Mouse (Mus musculus) left cerebral cortex, adult 11 months (tissue): ENCODE measurements around the gene Ppfibp2.

Experiments used
- DNase-seq: peaks from one replicate; pipeline ENCODE4 v3.0.0; 2022; ENCODE audit warnings: low spot score

Gene Ppfibp2

GRCm38 (mm10) chr7:107618028-107618992 is 23.3 kb downstream of the Ppfibp2 start:
- DNase-seq = no peak

DNA sequence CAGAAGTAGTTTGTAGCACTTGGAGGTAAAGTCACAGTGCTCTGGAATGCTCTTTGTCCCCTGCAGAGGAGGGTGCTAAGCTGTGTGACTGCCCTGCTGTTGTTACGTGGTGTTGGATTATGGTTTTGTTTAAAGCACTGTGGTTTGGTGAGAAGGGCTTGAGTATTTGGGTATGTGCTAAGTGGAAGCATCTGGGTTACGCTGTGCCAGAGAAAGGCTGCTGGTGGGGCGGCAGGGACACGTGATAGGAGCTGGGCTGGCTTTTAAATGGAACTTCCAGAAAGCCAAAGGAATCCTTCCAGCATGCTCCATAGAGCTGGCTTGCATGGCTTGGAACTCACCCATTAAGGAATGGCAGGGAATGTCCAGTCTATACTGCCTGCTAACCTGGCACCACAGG is 24.2 kb downstream of the Ppfibp2 start:
- no peak for DNase-seq

DNA sequence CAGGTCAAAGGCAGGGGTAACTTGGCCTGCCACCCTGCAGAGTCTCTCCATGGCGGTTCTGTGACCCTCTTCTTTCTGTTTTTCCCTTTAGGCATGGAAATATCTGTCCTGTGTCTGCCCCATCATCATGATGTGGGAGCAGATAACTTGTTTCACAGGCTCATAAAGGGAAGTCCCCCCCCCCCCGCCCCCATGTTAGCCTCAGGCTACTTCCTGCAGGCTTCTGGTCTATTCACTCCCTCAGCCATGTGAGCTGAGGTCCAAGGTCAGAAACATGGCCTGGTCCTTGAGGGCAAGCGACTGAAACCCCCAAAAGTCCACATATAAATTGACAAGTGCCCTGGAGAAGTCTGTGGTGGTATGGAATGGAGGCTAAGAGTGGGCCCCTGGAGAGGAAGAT is 25.1 kb downstream of the Ppfibp2 start:
- DNase-seq = no peak

DNA sequence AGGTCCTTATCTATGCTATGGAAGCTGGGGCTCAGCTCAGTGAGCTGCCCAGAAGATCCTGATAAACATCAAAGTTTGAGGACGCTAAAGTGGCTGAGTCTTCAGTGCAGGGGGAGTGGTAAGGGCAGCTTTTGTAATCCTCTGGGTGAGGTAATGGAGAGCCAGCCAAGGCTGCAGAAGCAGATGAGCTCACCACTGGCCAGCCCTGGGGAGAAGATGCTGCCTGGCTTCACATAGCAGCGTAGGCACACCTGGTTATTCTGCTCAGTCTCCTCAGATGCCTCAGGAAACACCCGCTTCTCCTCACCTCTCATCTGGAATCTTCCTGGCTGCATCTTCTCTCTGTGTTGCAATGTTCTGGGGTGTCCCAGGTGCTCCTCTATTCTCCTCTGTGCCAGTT is 29.4 kb downstream of the Ppfibp2 start:
- DNase-seq = no peak

GRCm38 (mm10) chr7:107625061-107625460 is 30.1 kb downstream of the Ppfibp2 start, which contains the start of gene 5330417H12Rik:
Gene 5330417H12Rik (minus strand): TSS chr7:107625161.
- no peak for DNase-seq

DNA sequence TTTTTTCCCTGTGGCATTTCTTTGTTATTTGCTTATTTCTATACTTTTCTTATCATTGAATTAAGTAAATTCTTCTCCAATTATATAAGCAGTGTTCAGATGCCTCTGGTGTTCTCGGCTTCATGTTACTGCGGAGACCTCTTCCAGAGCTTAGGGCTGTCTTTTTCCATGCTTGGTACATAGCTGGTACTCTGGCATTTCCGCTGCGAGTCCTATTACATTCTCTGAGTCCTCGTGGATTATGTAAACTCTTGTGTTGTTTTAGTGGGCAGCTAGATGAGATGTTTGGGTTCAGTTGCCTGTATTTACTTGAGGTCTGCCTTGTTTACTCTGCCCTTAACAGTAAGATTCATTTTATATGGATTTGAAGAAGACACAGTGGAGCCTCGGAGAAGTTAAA is 30.8 kb downstream of the Ppfibp2 start:
- no peak for DNase-seq

- no peak for DNase-seq
These were observed 33.4 kb downstream of the Ppfibp2 start for GRCm38 (mm10) chr7:107628383-107628782.

DNA sequence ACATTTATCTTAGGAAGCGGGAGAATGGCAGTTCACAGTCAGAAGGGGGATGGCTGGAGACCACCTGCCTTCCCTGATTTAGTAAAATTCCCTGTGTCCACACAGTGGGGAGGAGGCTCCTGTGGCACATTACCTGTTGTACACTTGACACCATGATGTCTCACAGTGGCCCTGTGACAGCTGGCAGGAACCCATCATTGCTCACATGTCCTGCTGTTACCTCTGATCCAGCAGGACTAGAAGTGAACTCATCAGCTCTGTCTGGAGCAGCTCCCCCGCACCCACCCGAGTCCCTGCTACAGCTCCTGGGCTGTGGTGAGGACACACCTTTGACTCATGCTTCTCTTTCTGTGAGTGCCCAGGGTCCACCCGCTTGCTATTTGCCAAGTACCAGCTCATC is 38.2 kb downstream of the Ppfibp2 start:
- no peak for DNase-seq

DNA sequence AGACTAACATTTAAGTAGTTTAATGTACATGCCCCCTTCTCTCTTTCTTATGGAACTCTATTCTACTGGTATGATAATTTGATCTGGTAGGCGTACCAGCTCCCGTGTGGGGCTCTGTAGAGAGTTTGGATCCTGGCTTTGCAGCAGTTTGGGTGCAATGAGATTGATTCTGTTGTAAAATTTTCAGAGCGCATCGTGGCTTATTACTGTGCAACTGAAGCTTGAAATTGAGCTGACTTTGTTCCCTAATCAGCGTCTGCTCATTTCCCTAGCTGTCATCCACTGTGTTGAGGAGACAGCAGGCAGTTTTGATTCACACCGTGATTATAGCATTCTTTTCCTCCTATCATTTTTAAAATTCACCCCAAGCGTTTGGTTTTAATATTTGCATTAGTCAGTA is 42.4 kb downstream of the Ppfibp2 start:
- DNase-seq = no peak

DNA sequence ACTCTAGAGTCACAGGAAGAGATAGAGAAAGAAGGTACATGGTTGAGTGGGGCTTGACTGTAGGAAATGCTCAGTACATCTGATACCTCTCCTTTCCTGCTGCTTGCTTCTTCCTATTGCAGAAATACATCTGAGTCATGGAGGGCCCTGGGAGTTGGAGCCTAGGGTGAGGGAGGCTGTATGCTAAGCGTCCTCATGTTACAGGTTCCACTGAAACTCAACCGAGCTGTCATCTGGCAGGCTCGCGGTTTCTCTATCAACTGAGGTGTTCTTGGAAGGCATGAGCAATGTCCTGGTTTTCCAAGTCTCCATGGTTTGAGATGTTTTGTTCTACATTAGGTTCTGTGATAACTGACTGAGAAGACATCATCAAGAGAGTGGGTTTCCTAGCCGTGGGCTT is 43.0 kb downstream of the Ppfibp2 start:
- DNase-seq = no peak

- no peak for DNase-seq
These were observed 47.7 kb downstream of the Ppfibp2 start for GRCm38 (mm10) chr7:107642586-107643275.

DNA sequence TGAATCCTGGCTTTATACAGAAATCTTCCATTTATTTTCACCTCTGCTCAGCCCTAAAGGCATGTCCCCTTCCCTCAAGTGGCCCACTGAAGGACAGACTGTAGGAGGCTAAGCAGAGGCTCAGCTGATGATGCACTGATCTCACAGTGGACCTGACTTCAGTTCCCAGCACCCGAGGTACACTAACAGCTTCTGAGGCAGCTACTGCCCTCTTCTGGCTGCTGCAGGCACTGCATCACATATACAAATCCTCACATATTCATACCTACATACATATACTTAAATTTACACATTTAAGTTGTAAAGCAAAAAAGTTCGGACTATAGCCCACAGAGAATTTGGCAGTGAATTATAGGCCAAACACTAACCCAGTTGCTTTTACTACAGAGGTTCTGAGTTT is 50.0 kb downstream of the Ppfibp2 start:
- DNase-seq = no peak

GRCm38 (mm10) chr7:107648937-107649688 is 54.1 kb downstream of the Ppfibp2 start:
- no peak for DNase-seq

DNA sequence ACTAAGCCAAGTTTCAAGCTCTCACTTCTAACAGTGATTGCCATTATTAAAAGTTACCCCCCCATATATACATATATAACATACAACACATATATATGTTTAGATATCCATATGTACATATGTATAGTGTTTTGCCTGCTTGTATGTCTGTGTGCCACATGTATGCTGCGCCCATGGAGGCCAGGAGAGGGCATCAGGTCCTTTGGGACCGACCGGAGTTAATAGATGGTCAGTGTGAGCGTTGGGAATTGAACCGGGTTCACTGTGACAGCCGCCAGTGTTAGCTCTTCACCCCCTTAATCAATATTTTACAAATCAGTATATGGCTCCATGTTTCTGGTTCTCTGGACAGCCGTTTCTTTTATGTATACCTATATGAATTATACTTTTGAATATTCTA is 55.0 kb downstream of the Ppfibp2 start:
- DNase-seq = no peak

GRCm38 (mm10) chr7:107651821-107652220 is 56.8 kb downstream of the Ppfibp2 start:
- DNase-seq = no peak

DNA sequence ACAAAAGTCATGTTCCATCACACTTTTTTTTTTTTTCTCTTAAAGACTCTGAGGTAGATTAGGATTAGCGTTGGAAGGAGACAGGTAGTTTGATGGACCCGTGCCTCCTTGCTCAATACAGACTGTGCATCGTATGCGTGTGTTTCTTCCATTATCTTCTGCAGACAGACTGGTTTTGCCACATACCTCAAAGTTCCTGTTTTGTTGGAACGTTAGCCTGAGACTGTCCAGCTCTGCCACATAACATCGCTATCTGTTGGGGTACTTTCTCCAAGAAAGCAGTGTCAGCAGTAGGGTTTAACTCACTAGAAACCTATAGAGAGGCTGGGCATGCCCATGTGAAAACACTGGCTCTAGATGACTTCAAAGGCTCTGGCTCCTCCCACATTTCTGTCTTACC is 61.4 kb downstream of the Ppfibp2 start:
- no peak for DNase-seq

GRCm38 (mm10) chr7:107659186-107659918 is 64.3 kb downstream of the Ppfibp2 start:
- DNase-seq = no peak

- peak; percentile 66 for DNase-seq
These were observed 66.3 kb downstream of the Ppfibp2 start for GRCm38 (mm10) chr7:107661189-107661842.

DNA sequence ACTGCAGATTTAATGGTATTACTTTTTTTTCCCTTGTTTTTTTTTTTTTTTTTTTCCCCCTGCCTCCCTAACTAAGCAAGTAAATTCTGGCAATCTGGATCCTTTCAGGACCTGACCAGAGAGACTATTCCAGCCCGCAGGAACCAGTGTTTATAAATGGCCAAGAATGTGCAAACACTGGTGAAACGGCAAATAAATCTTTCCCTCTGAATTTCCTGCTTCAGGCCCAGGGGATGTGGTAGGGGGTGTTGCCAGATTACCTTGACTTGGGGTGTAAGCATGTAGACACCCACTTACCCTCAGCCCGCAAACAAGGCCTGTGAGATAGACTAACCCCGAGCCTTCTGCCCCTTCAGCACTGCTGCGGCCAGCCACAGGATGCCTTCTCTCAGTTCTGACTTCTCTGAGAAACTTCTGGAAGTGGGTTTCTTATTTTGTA is 66.9 kb downstream of the Ppfibp2 start:
- no peak for DNase-seq

- no peak for DNase-seq
These were observed 68.6 kb downstream of the Ppfibp2 start for GRCm38 (mm10) chr7:107663621-107664020.
